Mouse (Mus musculus) CH12.LX (cell line): ENCODE measurements around the gene Pkib.

Source experiments
- BHLHE40 ChIP-seq: IDR thresholded peaks from 2 replicates; pipeline ENCODE4 v1.6.1; 2011; ENCODE audit warnings: mild to moderate bottlenecking, low read depth, low read length, improper control_type of control experiment
- CTCF ChIP-seq, 2 experiments: IDR thresholded peaks in 1 of 2; conservative IDR thresholded peaks in 1 of 2; 2 replicates each; pipeline ENCODE4 v1.5.1; 2011 to 2012; ENCODE audit warnings: low read depth in 2 of 2, low read length in 2 of 2, improper control_type of control experiment in 1 of 2, inconsistent platforms in 1 of 2, mild to moderate bottlenecking in 1 of 2, moderate library complexity in 1 of 2
- ELF1 ChIP-seq: IDR thresholded peaks from 2 replicates; pipeline ENCODE4 v1.6.1; 2014; ENCODE audit warnings: low read depth, mild to moderate bottlenecking, inconsistent platforms, low read length, improper control_type of control experiment
- EP300 ChIP-seq: IDR thresholded peaks from 2 replicates; pipeline ENCODE4 v1.6.1; 2011; ENCODE audit warnings: low read length, improper control_type of control experiment
- HCFC1 ChIP-seq: IDR thresholded peaks from 2 replicates; pipeline ENCODE4 v1.6.1; 2012; ENCODE audit warnings: low read depth, mild to moderate bottlenecking, inconsistent platforms, low read length, improper control_type of control experiment
- MAFK ChIP-seq: IDR thresholded peaks from 2 replicates; pipeline ENCODE4 v1.6.1; 2011; ENCODE audit warnings: low read length, improper control_type of control experiment; ENCODE audit not compliant: insufficient replicate concordance
- MAZ ChIP-seq: IDR thresholded peaks from 2 replicates; pipeline ENCODE4 v1.6.1; 2012; ENCODE audit warnings: low read depth, mild to moderate bottlenecking, inconsistent platforms, low read length, improper control_type of control experiment, moderate library complexity
- MXI1 ChIP-seq: IDR thresholded peaks from 2 replicates; pipeline ENCODE4 v1.6.1; 2011; ENCODE audit warnings: mild to moderate bottlenecking, low read depth, low read length, improper control_type of control experiment
- NRF1 ChIP-seq: IDR thresholded peaks from 2 replicates; pipeline ENCODE4 v1.6.1; 2014; ENCODE audit warnings: low read depth, mild to moderate bottlenecking, inconsistent platforms, low read length, improper control_type of control experiment, moderate library complexity
- POLR2A ChIP-seq: IDR thresholded peaks from 2 replicates; pipeline ENCODE4 v1.6.1; 2011; ENCODE audit warnings: low read depth, mild to moderate bottlenecking, improper control_type of control experiment, low read length
- RCOR1 ChIP-seq: conservative IDR thresholded peaks from 2 replicates; pipeline ENCODE4 v1.6.1; 2012; ENCODE audit warnings: low read depth, mild to moderate bottlenecking, inconsistent platforms, low read length, improper control_type of control experiment
- UBTF ChIP-seq: IDR thresholded peaks from 2 replicates; pipeline ENCODE4 v1.6.1; 2012; ENCODE audit warnings: low read depth, mild to moderate bottlenecking, inconsistent platforms, low read length, improper control_type of control experiment, moderate library complexity
- USF1 ChIP-seq: IDR thresholded peaks from 2 replicates; pipeline ENCODE4 v1.6.1; 2014; ENCODE audit warnings: low read depth, mild to moderate bottlenecking, inconsistent platforms, low read length, improper control_type of control experiment
- ZC3H11A ChIP-seq: IDR thresholded peaks from 2 replicates; pipeline ENCODE4 v1.6.1; 2012; ENCODE audit warnings: low read depth, mild to moderate bottlenecking, inconsistent platforms, low read length, improper control_type of control experiment

DNA sequence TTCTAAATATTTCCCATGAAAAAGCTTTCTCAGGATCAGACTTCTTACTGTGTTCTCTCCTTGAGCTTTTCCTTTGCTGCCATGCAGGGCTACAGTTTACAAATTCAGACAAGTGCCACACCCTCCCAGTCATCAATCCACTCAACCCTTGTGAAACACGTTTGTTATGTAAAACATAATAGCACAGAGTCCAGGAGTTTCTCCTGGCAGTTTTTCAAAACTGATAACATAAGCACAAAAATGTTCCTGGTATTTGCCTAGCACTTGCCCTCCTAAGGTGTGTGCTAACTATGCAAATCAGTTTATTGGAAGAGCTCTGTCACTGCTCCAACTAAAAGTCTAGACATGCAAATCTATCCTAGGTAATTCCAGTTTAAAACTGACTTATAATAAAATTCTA is 131.3 kb downstream of the Pkib start:
- TF ChIP-seq CTCF (conservative IDR thresholded peaks at IDR 0.05 in 1 of 2, IDR thresholded peaks at IDR 0.05 in 1 of 2; ENCODE audit: low read depth in 2 of 2, low read length in 2 of 2) (no peak), ZC3H11A (no peak), MAZ (no peak), POLR2A (no peak), HCFC1 (no peak), MAFK (no peak), NRF1 (no peak), MXI1 (no peak), EP300 (no peak), ELF1 (no peak), UBTF (no peak), USF1 (no peak), RCOR1 (no peak), BHLHE40 (no peak)
